Mouse (Mus musculus): ENCODE results near the gene Hddc2. TPM values are rescaled to one million over a fixed set of nuclear protein-coding genes. Genes with fewer than 3 reads are reported as not detected.

Hddc2 gene
- polyA plus RNA-seq, 1 experiment: 12.5 TPM

DNA sequence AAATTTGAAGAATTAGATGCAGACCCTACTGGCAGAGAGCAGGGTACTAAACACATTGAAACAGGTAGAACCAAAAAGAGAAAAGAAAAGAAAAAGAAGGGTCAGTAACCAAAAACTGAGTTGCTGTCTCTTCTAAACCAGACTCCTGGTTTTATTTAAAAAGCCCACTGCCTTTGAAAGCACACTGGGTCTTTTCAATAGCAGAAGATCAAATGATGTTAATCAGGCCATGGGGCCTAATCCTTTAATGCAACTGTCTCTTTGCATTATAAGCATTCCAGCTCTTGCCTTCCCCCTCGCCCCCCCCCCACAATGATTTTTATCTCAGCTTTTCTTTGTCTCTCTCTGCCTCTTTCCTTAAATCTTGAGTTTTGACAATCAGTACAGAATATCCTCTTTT, 16.7 kb upstream of the Hddc2 start:
- no peak for DNase-seq
- TF ChIP-seq POLR2A (IDR thresholded peaks at IDR 0.05; ENCODE audit: control insufficient read depth, extremely low read depth, insufficient read depth, low read length, poor library complexity) (no peak), CTCF (IDR thresholded peaks at IDR 0.05; ENCODE audit: borderline replicate concordance, control insufficient read depth, extremely low read depth, insufficient read depth, low read length, poor library complexity) (no peak)
- no peaks in the 10 kb centered on the region for H3K4me1 ChIP-seq (replicated peaks; ENCODE audit: control insufficient read depth, insufficient read depth, low read length)
- H3K4me3 ChIP-seq (ENCODE audit: control insufficient read depth, insufficient read depth, low read length): no peak overlapping the region
- 47% methylated on average over 1 of the region's 1 CpGs for WGBS
- H3K27ac ChIP-seq (ENCODE audit: control insufficient read depth, insufficient read depth, low read length): no peak overlapping the region
- H3K36me3 ChIP-seq (ENCODE audit: control insufficient read depth, insufficient read depth, low read length): no peaks in the 10 kb centered on the region
- no peaks in the 10 kb centered on the region for H3K27me3 ChIP-seq (ENCODE audit: control insufficient read depth, insufficient read depth, low read length)

DNA sequence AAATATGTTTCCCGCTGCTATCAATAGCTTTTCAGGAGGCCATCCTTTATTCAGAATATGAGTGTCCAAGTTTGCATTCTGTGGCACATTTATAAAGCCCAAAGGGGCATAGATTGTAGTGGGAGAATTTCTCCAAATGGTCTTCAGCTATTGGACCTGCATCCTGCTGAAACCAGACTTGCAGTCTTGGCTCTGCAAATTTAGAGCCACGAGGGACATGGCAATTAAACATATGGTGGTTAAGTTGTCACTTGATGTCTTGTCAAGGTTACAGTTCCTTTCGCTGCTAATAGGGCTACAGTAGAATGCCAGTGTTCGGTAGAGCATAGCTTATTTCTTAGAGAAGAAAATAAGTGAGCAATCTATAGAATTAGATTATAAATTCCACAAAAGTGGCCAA, 16.1 kb upstream of the Hddc2 start:
- Histone ChIP-seq H3K36me3 (ENCODE audit: control insufficient read depth, insufficient read depth, low read length) (no peaks in the 10 kb centered on the region), H3K27me3 (ENCODE audit: control insufficient read depth, insufficient read depth, low read length) (no peaks in the 10 kb centered on the region), H3K27ac (ENCODE audit: control insufficient read depth, insufficient read depth, low read length) (no peak overlapping the region), H3K4me1 (replicated peaks; ENCODE audit: control insufficient read depth, insufficient read depth, low read length) (no peaks in the 10 kb centered on the region), H3K4me3 (ENCODE audit: control insufficient read depth, insufficient read depth, low read length) (no peak overlapping the region)
- no peak for DNase-seq
- WGBS: 71% methylated on average over 4 of the region's 4 CpGs
- TF ChIP-seq POLR2A (IDR thresholded peaks at IDR 0.05; ENCODE audit: control insufficient read depth, extremely low read depth, insufficient read depth, low read length, poor library complexity) (no peak), CTCF (IDR thresholded peaks at IDR 0.05; ENCODE audit: borderline replicate concordance, control insufficient read depth, extremely low read depth, insufficient read depth, low read length, poor library complexity) (no peak)

GRCm38 (mm10) chr10:31298263-31298662, 14.9 kb upstream of the Hddc2 start:
- 71% methylated on average over 2 of the region's 2 CpGs for WGBS
- no peak for TF ChIP-seq POLR2A (IDR thresholded peaks at IDR 0.05; ENCODE audit: control insufficient read depth, extremely low read depth, insufficient read depth, low read length, poor library complexity)
- TF ChIP-seq CTCF (IDR thresholded peaks at IDR 0.05; ENCODE audit: borderline replicate concordance, control insufficient read depth, extremely low read depth, insufficient read depth, low read length, poor library complexity): no peak
- no peaks in the 10 kb centered on the region for H3K4me1 ChIP-seq (replicated peaks; ENCODE audit: control insufficient read depth, insufficient read depth, low read length)
- no peak overlapping the region for H3K4me3 ChIP-seq (ENCODE audit: control insufficient read depth, insufficient read depth, low read length)
- no peaks in the 10 kb centered on the region for H3K27me3 ChIP-seq (ENCODE audit: control insufficient read depth, insufficient read depth, low read length)
- no peaks in the 10 kb centered on the region for H3K36me3 ChIP-seq (ENCODE audit: control insufficient read depth, insufficient read depth, low read length)
- H3K27ac ChIP-seq (ENCODE audit: control insufficient read depth, insufficient read depth, low read length): no peak overlapping the region
- no peak for DNase-seq

DNA sequence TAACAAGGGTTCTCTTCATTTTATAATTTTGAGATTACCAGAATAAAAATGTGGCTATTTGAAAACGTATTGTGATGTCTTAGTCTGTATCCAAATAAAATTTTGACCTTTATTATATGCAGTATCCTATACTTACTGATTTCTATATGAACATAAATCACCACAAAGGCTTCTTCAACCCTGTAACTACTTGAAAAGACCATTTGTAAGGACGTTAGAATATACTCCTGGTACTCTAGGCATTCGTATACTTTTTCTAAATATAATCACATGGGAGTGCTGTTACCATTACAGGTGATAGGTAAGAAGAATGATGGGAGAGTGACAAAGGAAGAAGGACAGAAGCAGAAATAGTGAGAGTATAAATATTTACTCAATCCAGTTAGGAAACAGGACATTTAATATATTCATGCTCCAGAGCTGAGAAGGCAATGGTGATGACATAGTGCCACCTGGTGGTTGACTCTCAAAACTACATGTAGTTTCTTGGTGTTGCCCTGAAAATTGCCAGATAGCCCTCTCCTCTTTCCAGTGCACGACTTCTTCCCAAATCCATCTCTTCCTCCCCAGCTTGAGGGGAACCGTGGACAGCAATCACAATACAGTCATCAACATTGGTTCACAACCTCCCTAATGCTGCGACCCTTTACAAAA, 14.1 kb upstream of the Hddc2 start:
- DNase-seq: peak; percentile 46

GRCm38 (mm10) chr10:31300292-31300691, 12.9 kb upstream of the Hddc2 start:
- WGBS: 93% methylated on average over 1 of the region's 1 CpGs
- TF ChIP-seq CTCF (IDR thresholded peaks at IDR 0.05; ENCODE audit: borderline replicate concordance, control insufficient read depth, extremely low read depth, insufficient read depth, low read length, poor library complexity) (no peak), POLR2A (IDR thresholded peaks at IDR 0.05; ENCODE audit: control insufficient read depth, extremely low read depth, insufficient read depth, low read length, poor library complexity) (no peak)
- H3K4me1 ChIP-seq (replicated peaks; ENCODE audit: control insufficient read depth, insufficient read depth, low read length): no peaks in the 10 kb centered on the region
- no peaks in the 10 kb centered on the region for H3K27me3 ChIP-seq (ENCODE audit: control insufficient read depth, insufficient read depth, low read length)
- no peak overlapping the region for H3K4me3 ChIP-seq (ENCODE audit: control insufficient read depth, insufficient read depth, low read length)
- no peak overlapping the region for H3K27ac ChIP-seq (ENCODE audit: control insufficient read depth, insufficient read depth, low read length)
- no peaks in the 10 kb centered on the region for H3K36me3 ChIP-seq (ENCODE audit: control insufficient read depth, insufficient read depth, low read length)
- DNase-seq: no peak

More for the DNA sequence above, 14.1 kb upstream of the Hddc2 start:
- H3K4me1 ChIP-seq (replicated peaks; ENCODE audit: control insufficient read depth, insufficient read depth, low read length): no peaks in the 10 kb centered on the region
- no peak overlapping the region for H3K4me3 ChIP-seq (ENCODE audit: control insufficient read depth, insufficient read depth, low read length)
- WGBS: 52% methylated on average over 6 of the region's 6 CpGs
- no peaks in the 10 kb centered on the region for H3K27me3 ChIP-seq (ENCODE audit: control insufficient read depth, insufficient read depth, low read length)
- no peak overlapping the region for H3K27ac ChIP-seq (ENCODE audit: control insufficient read depth, insufficient read depth, low read length)
- H3K36me3 ChIP-seq (ENCODE audit: control insufficient read depth, insufficient read depth, low read length): no peaks in the 10 kb centered on the region
- no peak for TF ChIP-seq CTCF (IDR thresholded peaks at IDR 0.05; ENCODE audit: borderline replicate concordance, control insufficient read depth, extremely low read depth, insufficient read depth, low read length, poor library complexity)
- TF ChIP-seq POLR2A (IDR thresholded peaks at IDR 0.05; ENCODE audit: control insufficient read depth, extremely low read depth, insufficient read depth, low read length, poor library complexity): no peak

DNA sequence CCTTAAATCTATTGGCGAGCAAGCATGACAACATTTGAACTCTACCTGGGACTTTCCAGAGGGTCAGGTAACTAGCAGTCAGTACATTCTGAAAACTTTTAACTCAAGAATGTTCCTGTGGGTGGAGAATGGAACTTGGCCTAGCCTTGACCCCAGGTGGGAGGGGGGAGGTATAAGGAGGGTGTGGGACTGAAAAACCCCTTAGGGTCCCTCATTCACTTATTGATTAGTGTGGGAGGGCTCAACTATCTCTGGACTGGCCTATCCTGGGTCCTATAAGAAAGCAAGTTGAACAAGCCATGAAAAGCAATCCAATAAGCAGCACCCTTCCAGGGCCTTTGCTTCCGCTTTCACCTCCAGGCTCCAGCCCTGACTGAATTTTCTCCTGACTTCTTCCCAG, 9.7 kb upstream of the Hddc2 start:
- TF ChIP-seq POLR2A (IDR thresholded peaks at IDR 0.05; ENCODE audit: control insufficient read depth, extremely low read depth, insufficient read depth, low read length, poor library complexity): no peak
- no peak for TF ChIP-seq CTCF (IDR thresholded peaks at IDR 0.05; ENCODE audit: borderline replicate concordance, control insufficient read depth, extremely low read depth, insufficient read depth, low read length, poor library complexity)
- Histone ChIP-seq H3K4me3 (ENCODE audit: control insufficient read depth, insufficient read depth, low read length) (no peak overlapping the region), H3K4me1 (replicated peaks; ENCODE audit: control insufficient read depth, insufficient read depth, low read length) (no peaks in the 10 kb centered on the region), H3K27ac (ENCODE audit: control insufficient read depth, insufficient read depth, low read length) (no peak overlapping the region), H3K36me3 (ENCODE audit: control insufficient read depth, insufficient read depth, low read length) (no peaks in the 10 kb centered on the region), H3K27me3 (ENCODE audit: control insufficient read depth, insufficient read depth, low read length) (no peaks in the 10 kb centered on the region)
- 96% methylated on average over 2 of the region's 2 CpGs for WGBS
- no peak for DNase-seq
